ENCODE assay signal across 10 mouse cellular contexts in the genomic region with DNA sequence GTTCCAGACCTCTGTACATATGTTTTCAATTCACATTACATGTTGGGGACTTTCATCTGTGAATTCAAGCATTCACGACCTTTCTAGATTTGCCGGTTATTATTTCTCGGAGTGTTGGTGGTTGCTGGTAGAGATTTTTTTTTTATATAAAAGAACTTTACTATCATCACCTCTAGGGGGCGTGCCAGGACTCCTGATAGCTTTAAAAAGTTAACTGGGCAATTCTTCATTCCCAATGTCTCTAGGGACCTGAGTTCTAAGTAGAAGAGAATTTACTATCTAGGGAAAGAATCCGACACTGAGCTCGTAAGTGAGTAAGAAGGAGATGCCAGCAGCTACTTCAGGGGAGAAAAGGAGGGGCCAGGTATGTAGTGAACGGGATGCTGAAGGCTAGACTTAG.
DNase-seq lines count a peak whose midpoint lies in the region; ATAC-seq and TF ChIP-seq lines count a peak whose summit lies in the region.
"Had no signal": no experiment of that assay in that cellular context is flagged by ENCODE, and none has a peak within 500 bp of the region (broad histone marks: within the 10 kb centered on the region; RNA-seq: fewer than 3 reads in every experiment).

No protein-coding gene starts in this region.

- no peak overlapping the region for H3K4me2 ChIP-seq in intestine, postnatal 0 days (replicated peaks; ENCODE audit: low read depth)
- no peak overlapping the region for H3K4me2 ChIP-seq in intestine, embryonic 15.5 days (replicated peaks)
- no peak overlapping the region for H3K4me2 ChIP-seq in embryonic facial prominence, embryonic 14.5 days (ENCODE audit: low read depth, low read length)
- H3K4me2 ChIP-seq: limb, embryonic 15.5 days; midbrain, embryonic 11.5 days had no signal

- no peak overlapping the region for H3K4me3 ChIP-seq in intestine, postnatal 0 days (ENCODE audit: low read depth, low read length)
- no peak overlapping the region for H3K4me3 ChIP-seq in intestine, embryonic 15.5 days (replicated peaks)
- H3K4me3 ChIP-seq in embryonic facial prominence, embryonic 14.5 days (ENCODE audit: low read depth, low read length): no peak overlapping the region
- H3K4me3 ChIP-seq: hindbrain, embryonic 10.5 days; limb, embryonic 15.5 days had no signal

- TF ChIP-seq CTCF in intestine, postnatal 0 days (IDR thresholded peaks at IDR 0.05; ENCODE audit: low read depth): peak; percentile 50

- no peak for ATAC-seq in intestine, postnatal 0 days
- ATAC-seq in intestine, embryonic 15.5 days: no peak
- no peak for ATAC-seq in embryonic facial prominence, embryonic 14.5 days (ENCODE audit: low read depth)

- 71% methylated on average over 7 of the region's 7 CpGs for WGBS in intestine, postnatal 0 days
- 74% methylated on average over 7 of the region's 7 CpGs for WGBS in intestine, embryonic 15.5 days
- 51% methylated on average over 7 of the region's 7 CpGs for WGBS in embryonic facial prominence, embryonic 14.5 days

- H3K9ac ChIP-seq in intestine, postnatal 0 days (ENCODE audit: low read depth, low read length): no peak overlapping the region
- no peak overlapping the region for H3K9ac ChIP-seq in intestine, embryonic 15.5 days
- no peak overlapping the region for H3K9ac ChIP-seq in embryonic facial prominence, embryonic 14.5 days (ENCODE audit: low read depth, low read length)
- H3K9ac ChIP-seq: limb, embryonic 15.5 days had no signal

- no peaks in the 10 kb centered on the region; the same call in 1 of the 2 replicates for H3K27me3 ChIP-seq in intestine, postnatal 0 days (replicated peaks; ENCODE audit: control insufficient read depth, insufficient read depth, low read length)
- H3K27me3 ChIP-seq in intestine, embryonic 15.5 days (replicated peaks): no peaks in the 10 kb centered on the region
- H3K27me3 ChIP-seq in embryonic facial prominence, embryonic 14.5 days (replicated peaks; ENCODE audit: control insufficient read depth, insufficient read depth, low read length): no peaks in the 10 kb centered on the region

- no peak overlapping the region for H3K27ac ChIP-seq in intestine, postnatal 0 days (ENCODE audit: low read depth, low read length)
- H3K27ac ChIP-seq in intestine, embryonic 15.5 days: no peak overlapping the region
- no peak overlapping the region for H3K27ac ChIP-seq in embryonic facial prominence, embryonic 14.5 days (replicated peaks; ENCODE audit: low read depth, low read length)
- H3K27ac ChIP-seq: hindbrain, embryonic 10.5 days; limb, embryonic 15.5 days had no signal

- no peaks in the 10 kb centered on the region for H3K36me3 ChIP-seq in intestine, postnatal 0 days (ENCODE audit: control insufficient read depth, insufficient read depth)
- no peaks in the 10 kb centered on the region for H3K36me3 ChIP-seq in intestine, embryonic 15.5 days
- no peaks in the 10 kb centered on the region for H3K36me3 ChIP-seq in embryonic facial prominence, embryonic 14.5 days (ENCODE audit: control insufficient read depth, insufficient read depth, low read length)
- H3K36me3 ChIP-seq: hindbrain, embryonic 10.5 days; limb, embryonic 15.5 days had no signal

- no peaks in the 10 kb centered on the region for H3K4me1 ChIP-seq in intestine, postnatal 0 days (replicated peaks; ENCODE audit: control insufficient read depth, insufficient read depth, low read length)
- H3K4me1 ChIP-seq in intestine, embryonic 15.5 days (replicated peaks): no peaks in the 10 kb centered on the region
- H3K4me1 ChIP-seq in embryonic facial prominence, embryonic 14.5 days (ENCODE audit: control insufficient read depth, insufficient read depth, low read length): no peaks in the 10 kb centered on the region
- H3K4me1 ChIP-seq: hindbrain, embryonic 10.5 days; limb, embryonic 15.5 days had no signal

- DNase-seq in right cerebral cortex, adult 18-20 months: peak; percentile 27
- no peak for DNase-seq in right cerebral cortex, postnatal 36 days (ENCODE audit: low spot score in 2 of 2)
- peak; percentile 63 for DNase-seq in embryonic facial prominence, embryonic 14.5 days (ENCODE audit: low spot score)
- DNase-seq in skeletal muscle tissue, adult 2 months (ENCODE audit: low read depth, low spot score): peak; percentile 61
- no peak for DNase-seq in spleen, postnatal 36 days (ENCODE audit: low spot score in 2 of 2)

- no peaks in the 10 kb centered on the region for H3K9me3 ChIP-seq in intestine, postnatal 0 days (ENCODE audit: control insufficient read depth)
- no peaks in the 10 kb centered on the region for H3K9me3 ChIP-seq in intestine, embryonic 15.5 days
- no peaks in the 10 kb centered on the region for H3K9me3 ChIP-seq in embryonic facial prominence, embryonic 14.5 days (ENCODE audit: control insufficient read depth, low read length)
- H3K9me3 ChIP-seq: hindbrain, embryonic 10.5 days; limb, embryonic 15.5 days had no signal

Comparison
In these comparisons a context has a peak if more than half of its experiments do, and no peak if none do; other contexts are left out.
1. DNase-seq: peak in right cerebral cortex, adult 18-20 months (single experiment), embryonic facial prominence, embryonic 14.5 days (single experiment) and skeletal muscle tissue, adult 2 months (single experiment); none in right cerebral cortex, postnatal 36 days (0 of 2) and spleen, postnatal 36 days (0 of 2).